Mouse (Mus musculus): ENCODE measurements around the gene Dffb.
"Not testable (repeated sequence)": the region's sequence is repeated elsewhere in the genome, so short reads cannot be mapped to it uniquely, and the experiment has no call there.

The Dffb gene

GRCm38 (mm10) chr4:153966651-153967050 is 8.3 kb downstream of the Dffb start:
- no peak for DNase-seq (ENCODE audit: low read depth, low spot score)

GRCm38 (mm10) chr4:153962631-153963030 is 12.3 kb downstream of the Dffb start:
- no peak for DNase-seq (ENCODE audit: low read depth, low spot score)

- DNase-seq (ENCODE audit: low read depth, low spot score): no peak
Observed at GRCm38 (mm10) chr4:153957444-153958250, 17.3 kb downstream of the Dffb start.

GRCm38 (mm10) chr4:153956569-153957405 is 18.1 kb downstream of the Dffb start, which contains the start of gene A430005L14Rik:
Gene A430005L14Rik, plus strand, starts transcription at chr4:153957237.
- peak; percentile 93 for DNase-seq (ENCODE audit: low read depth, low spot score)

- no peak for DNase-seq (ENCODE audit: low read depth, low spot score)
Observed at GRCm38 (mm10) chr4:153955651-153956050, 19.3 kb downstream of the Dffb start.

GRCm38 (mm10) chr4:153951692-153952091 is 23.2 kb downstream of the Dffb start:
- no peak for DNase-seq (ENCODE audit: low read depth, low spot score)

GRCm38 (mm10) chr4:153951150-153951549 is 23.8 kb downstream of the Dffb start:
- no peak for DNase-seq (ENCODE audit: low read depth, low spot score)

- no peak for DNase-seq (ENCODE audit: low read depth, low spot score)
Observed at GRCm38 (mm10) chr4:153950372-153950771, 24.6 kb downstream of the Dffb start.

GRCm38 (mm10) chr4:153945741-153946140 is 29.2 kb downstream of the Dffb start:
- DNase-seq (ENCODE audit: low read depth, low spot score): no peak

- DNase-seq (ENCODE audit: low read depth, low spot score): no peak
Observed at GRCm38 (mm10) chr4:153944261-153944660, 30.7 kb downstream of the Dffb start.

- DNase-seq (ENCODE audit: low read depth, low spot score): no peak
Observed at GRCm38 (mm10) chr4:153943243-153943642, 31.7 kb downstream of the Dffb start.

- no peak for DNase-seq (ENCODE audit: low read depth, low spot score)
Observed at GRCm38 (mm10) chr4:153929921-153930320, 45.0 kb downstream of the Dffb start.

- DNase-seq (ENCODE audit: low read depth, low spot score): no peak
Observed at GRCm38 (mm10) chr4:153929425-153929824, 45.5 kb downstream of the Dffb start.

GRCm38 (mm10) chr4:153928772-153929299 is 46.1 kb downstream of the Dffb start:
- DNase-seq (ENCODE audit: low read depth, low spot score): no peak

GRCm38 (mm10) chr4:153922090-153922489 is 52.8 kb downstream of the Dffb start:
- not testable (repeated sequence) for DNase-seq (ENCODE audit: low read depth, low spot score)

- no peak for DNase-seq (ENCODE audit: low read depth, low spot score)
Observed at GRCm38 (mm10) chr4:153920517-153921233, 54.3 kb downstream of the Dffb start.

- no peak for DNase-seq (ENCODE audit: low read depth, low spot score)
Observed at GRCm38 (mm10) chr4:153917773-153918500, 57.0 kb downstream of the Dffb start.

Data from brain, embryonic 18.5 days (tissue).